Mouse (Mus musculus) hematopoietic stem cell, adult 5-6 weeks (primary cell): ENCODE results near the gene Olfr1232. TPM values are rescaled to one million over a fixed set of nuclear protein-coding genes. Genes with fewer than 3 reads are reported as not detected.

Experiments used
- ATAC-seq, 2 experiments: fragments of 125-278 bp in 1 of 2; replicated peaks in 1 of 2; 2 replicates each; pipeline ENCODE4 v1.8.0; 2016 to 2017; ENCODE audit warnings: inconsistent platforms in 2 of 2, mild to moderate bottlenecking in 2 of 2, moderate number of reproducible peaks in 2 of 2, low read depth in 1 of 2, moderate TSS enrichment in 1 of 2; ENCODE audit not compliant: low FRiP score in 2 of 2, poor library complexity in 2 of 2, severe bottlenecking in 2 of 2, insufficient read depth in 1 of 2, low TSS enrichment in 1 of 2
- total RNA-seq: library from RNA; stranded (forward); fragments of 172-1452, 232-1000 nt; gene quantifications from 2 replicates; pipeline ENCODE4 v1.2.3, GENCODE M21; 2017

The Olfr1232 gene
- not detected in 2 replicates for total RNA-seq

DNA sequence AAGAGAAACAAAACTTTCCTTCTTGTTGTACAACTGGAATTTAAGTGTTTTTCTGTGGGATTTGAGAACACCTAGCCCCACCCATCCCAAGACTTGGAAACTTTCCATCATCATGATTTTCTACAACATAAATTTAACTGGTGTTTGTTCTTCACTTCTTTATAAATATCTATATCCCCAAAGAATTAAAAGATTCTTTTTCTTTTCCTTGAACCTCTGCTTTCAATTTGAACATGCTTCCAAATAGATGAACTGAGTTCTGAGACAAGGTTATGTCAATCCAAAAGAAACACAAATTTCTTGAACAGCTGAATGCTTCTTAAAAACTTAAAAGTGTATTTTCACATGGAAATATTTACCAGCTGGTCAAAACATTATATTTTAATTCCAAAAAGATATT, at the start of gene Olfr1232:
Olfr1232 (minus strand) TSS at position 101 of the 400 bp plus-strand sequence.
- ATAC-seq: no peak

DNA sequence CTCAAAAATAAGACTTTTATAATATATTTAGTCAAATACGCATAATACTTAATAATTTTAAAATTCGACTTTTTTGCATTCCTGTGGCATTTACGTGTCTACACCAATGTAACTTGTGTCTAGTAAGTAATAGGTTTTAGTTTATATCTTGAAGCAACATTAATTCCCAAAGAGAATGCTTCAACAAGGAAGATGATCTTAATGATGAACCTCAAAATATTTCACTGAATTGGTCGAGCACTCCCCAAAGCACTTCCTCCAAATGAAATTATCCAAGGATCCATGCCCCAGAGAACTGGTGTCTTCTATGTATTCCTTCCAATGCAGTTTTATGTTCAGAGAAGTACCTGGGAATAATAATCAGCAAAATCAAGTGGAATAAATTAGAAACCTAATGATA, 35.3 kb upstream of the Olfr1232 start, which contains the start of gene Olfr1234:
Olfr1234 (minus strand) TSS at position 101 of the 400 bp plus-strand sequence.
- no peak for ATAC-seq

DNA sequence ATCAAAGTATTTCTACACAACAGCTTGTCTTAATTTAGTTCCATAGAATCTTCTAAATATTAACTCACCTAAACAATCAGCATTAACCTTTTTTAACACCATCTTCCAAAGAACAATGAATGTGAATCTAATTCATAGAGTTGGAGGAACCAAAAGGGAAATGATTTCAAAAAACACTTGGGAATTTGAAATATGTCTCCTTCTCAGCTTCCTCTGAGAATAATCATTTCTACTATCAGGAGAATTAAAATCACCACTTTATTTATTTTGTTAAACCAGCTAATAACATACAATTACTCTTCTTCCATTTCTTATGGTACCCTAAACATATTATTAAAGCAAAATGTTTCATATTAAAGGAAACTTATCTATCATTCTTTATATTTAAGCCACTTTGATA, 12.8 kb upstream of the Olfr1232 start, which contains the start of gene Olfr1233:
Olfr1233 (minus strand) TSS at position 101 of the 400 bp plus-strand sequence.
- ATAC-seq: no peak

DNA sequence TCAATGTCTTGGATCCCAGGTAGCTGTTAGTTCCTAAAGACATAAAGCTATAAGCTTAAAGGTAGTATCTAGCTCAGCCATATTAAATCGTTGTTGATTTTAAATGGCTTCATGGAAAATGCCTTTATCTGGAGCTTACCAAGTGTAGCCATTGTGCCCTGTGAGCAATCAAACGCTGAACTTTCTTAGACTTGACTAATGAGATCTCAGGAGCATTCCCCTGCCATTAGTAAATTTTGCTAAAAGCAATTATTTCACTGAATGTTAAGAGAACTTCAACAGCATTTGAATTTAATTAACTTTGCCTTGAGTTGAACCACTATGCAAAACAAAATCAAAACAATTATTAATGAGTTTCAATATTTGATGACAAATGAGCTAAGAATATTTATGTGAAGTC, 22.5 kb downstream of the Olfr1232 start, which contains the start of gene Olfr1231:
Olfr1231 (minus strand) TSS at position 101 of the 400 bp plus-strand sequence.
- ATAC-seq: no peak

DNA sequence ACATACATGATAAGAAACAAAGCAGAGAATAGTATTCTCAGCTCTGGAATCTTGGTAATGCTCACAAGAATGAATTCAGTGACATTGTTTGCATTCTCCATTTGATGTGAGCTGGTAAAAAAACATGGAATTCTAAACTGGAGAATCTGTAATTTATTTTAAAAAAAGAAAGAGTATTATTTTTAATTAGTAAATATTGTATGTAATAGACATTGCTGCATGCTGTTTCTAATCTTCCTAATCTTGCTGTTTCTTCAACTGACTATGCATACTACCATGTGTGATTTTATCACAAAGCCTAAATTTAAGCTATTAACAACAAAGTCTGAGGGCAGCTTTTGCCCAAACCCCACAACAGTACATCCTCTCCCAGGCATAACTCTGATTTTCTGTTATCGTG, 32.3 kb downstream of the Olfr1232 start, which contains the start of gene Olfr1230:
Olfr1230 (minus strand) TSS at position 101 of the 400 bp plus-strand sequence.
- no peak for ATAC-seq

DNA sequence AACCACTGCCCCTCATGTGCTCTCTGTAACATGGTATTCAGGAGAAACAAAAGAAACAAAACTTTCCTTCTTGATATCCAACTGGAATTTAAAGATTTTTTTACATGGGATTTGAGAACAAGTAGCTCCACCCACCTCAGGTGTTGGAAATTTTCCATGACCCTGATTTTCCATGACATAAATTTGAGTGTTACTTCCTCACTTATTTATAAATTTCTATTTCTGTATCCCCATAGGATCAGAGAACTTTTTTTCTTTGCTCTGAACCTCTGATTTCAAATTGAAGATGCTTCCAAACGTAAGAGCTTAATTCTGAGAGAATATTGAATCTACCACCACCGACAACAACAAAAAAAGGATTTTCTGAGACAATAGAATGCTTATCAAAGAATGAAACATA, 41.6 kb downstream of the Olfr1232 start, which contains the start of gene Olfr1229:
Olfr1229 (minus strand) TSS at position 101 of the 400 bp plus-strand sequence.
- ATAC-seq: no peak

Other genes with a start within 250 kb of the Olfr1232 start
- gene Olfr1219, start 246.2 kb downstream of the Olfr1232 start, total RNA-seq: not detected in 2 replicates
- not detected in 2 replicates for gene Olfr1220, start 222.8 kb downstream of the Olfr1232 start, total RNA-seq
- gene Olfr1221, start 212.4 kb downstream of the Olfr1232 start, total RNA-seq: not detected in 2 replicates
- gene Olfr1222, start 196.6 kb downstream of the Olfr1232 start, total RNA-seq: not detected in 2 replicates
- gene Olfr1223, start 178.1 kb downstream of the Olfr1232 start, total RNA-seq: not detected in 2 replicates
- not detected in 2 replicates for gene Olfr1224-ps1, start 165.6 kb downstream of the Olfr1232 start, total RNA-seq
- gene Olfr1225, start 155.0 kb downstream of the Olfr1232 start, total RNA-seq: not detected in 2 replicates
- gene Olfr1226, start 129.6 kb downstream of the Olfr1232 start, total RNA-seq: not detected in 2 replicates
- not detected in 2 replicates for gene Olfr1228, start 75.6 kb downstream of the Olfr1232 start, total RNA-seq
- gene Olfr1229, start 41.7 kb downstream of the Olfr1232 start, total RNA-seq: not detected in 2 replicates
- not detected in 2 replicates for gene Olfr1230, start 32.4 kb downstream of the Olfr1232 start, total RNA-seq
- not detected in 2 replicates for gene Olfr1231, start 22.6 kb downstream of the Olfr1232 start, total RNA-seq
- not detected in 2 replicates for gene Olfr1233, start 12.7 kb upstream of the Olfr1232 start, total RNA-seq
- not detected in 2 replicates for gene Olfr1234, start 35.2 kb upstream of the Olfr1232 start, total RNA-seq
- gene Olfr1238, start 80.0 kb upstream of the Olfr1232 start, total RNA-seq: not detected in 2 replicates
- not detected in 2 replicates for gene Olfr1239, start 90.7 kb upstream of the Olfr1232 start, total RNA-seq
- gene Olfr1240, start 113.3 kb upstream of the Olfr1232 start, total RNA-seq: not detected in 2 replicates
- gene Olfr1241, start 157.5 kb upstream of the Olfr1232 start, total RNA-seq: not detected in 2 replicates
- not detected in 2 replicates for gene Olfr1242, start 168.7 kb upstream of the Olfr1232 start, total RNA-seq
- not detected in 2 replicates for gene Olfr1243, start 201.8 kb upstream of the Olfr1232 start, total RNA-seq
- gene Olfr1245, start 248.8 kb upstream of the Olfr1232 start, total RNA-seq: not detected in 2 replicates